Mouse (Mus musculus): ENCODE measurements at regions not wholly inside any gene's neighbourhood (a gene's known extent, or its start where the extent isn't known, plus 50 kb on each side); places are given as distances from the start of the nearest gene placed in this dataset.

- TF ChIP-seq POU5F1 (IDR thresholded peaks at IDR 0.05; ENCODE audit: borderline replicate concordance, low read length): no peak
- TF ChIP-seq CTCF (conservative IDR thresholded peaks at IDR 0.05; ENCODE audit: low read length): no peak
These were observed 122.7 kb downstream of the Tent5c start for GRCm38 (mm10) chr3:100366447-100366846.
